Mouse (Mus musculus): ENCODE data around the gene Elac2. TPM values are rescaled to one million over a fixed set of nuclear protein-coding genes. Genes with fewer than 3 reads are reported as not detected.

Gene Elac2
- total RNA-seq, 2 experiments from 2014 or later, result 19.7 to 19.8 TPM

- Histone ChIP-seq H3K4me3 (no peak overlapping the region), H3K27ac (no peak overlapping the region)
- intact Hi-C loops (cut with DNase I), result no loop called here
- no peak for TF ChIP-seq CTCF (IDR thresholded peaks at IDR 0.05)
- DNase-seq, result no peak
Observed at GRCm38 (mm10) chr11:65032221-65032620, 53.4 kb downstream of the Elac2 start.

- TF ChIP-seq CTCF (IDR thresholded peaks at IDR 0.05), result no peak
- DNase-seq, result no peak
- Histone ChIP-seq H3K27ac (no peak overlapping the region), H3K4me3 (no peak overlapping the region)
- intact Hi-C loops (cut with DNase I), result no loop called here
Observed at GRCm38 (mm10) chr11:65038996-65039395, 60.2 kb downstream of the Elac2 start.

DNA sequence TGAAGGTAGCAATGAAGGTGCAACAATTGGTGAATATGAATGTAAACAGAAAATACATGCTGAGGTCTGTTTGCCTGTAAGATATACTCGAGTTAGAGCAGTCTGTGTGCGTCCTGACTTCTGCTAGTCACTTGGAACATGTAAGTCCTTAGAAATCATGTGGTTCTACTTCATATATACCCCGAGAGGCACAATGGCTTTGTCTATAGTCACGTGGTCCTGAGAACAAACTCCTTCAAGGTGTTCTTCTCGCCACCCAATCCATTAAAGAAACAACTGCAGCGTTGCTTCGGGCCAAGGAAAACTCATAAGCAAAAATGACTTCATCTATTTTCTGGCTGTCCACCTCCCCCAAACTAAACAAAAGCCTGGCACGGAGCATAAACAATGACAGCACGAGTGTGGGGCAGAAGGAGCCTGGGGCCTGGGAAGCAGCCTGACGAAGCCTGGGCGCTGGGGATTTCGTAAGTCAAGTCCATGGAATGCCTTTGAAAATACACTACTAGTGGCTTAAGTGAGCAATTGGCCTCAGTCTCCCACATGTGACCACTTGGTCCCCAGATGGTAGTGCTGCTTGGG lies 60.8 kb downstream of the Elac2 start:
- no peak for DNase-seq
- intact Hi-C loops (cut with DNase I), result no loop called here
- Histone ChIP-seq H3K4me3 (no peak overlapping the region), H3K27ac (no peak overlapping the region)
- no peak for TF ChIP-seq CTCF (IDR thresholded peaks at IDR 0.05)

- no peak for TF ChIP-seq CTCF (IDR thresholded peaks at IDR 0.05)
- no peak overlapping the region for H3K27ac ChIP-seq
- no peak for DNase-seq
- no peak overlapping the region for H3K4me3 ChIP-seq
- intact Hi-C loops (cut with DNase I), result no loop called here
Observed at GRCm38 (mm10) chr11:65040556-65040955, 61.7 kb downstream of the Elac2 start.

- no peak for DNase-seq
- Histone ChIP-seq H3K27ac (no peak overlapping the region), H3K4me3 (no peak overlapping the region)
- intact Hi-C loops (cut with DNase I), result no loop called here
- no peak for TF ChIP-seq CTCF (IDR thresholded peaks at IDR 0.05)
Observed at GRCm38 (mm10) chr11:65049090-65049489, 70.3 kb downstream of the Elac2 start.

GRCm38 (mm10) chr11:65050819-65051218 lies 72.0 kb downstream of the Elac2 start:
- no peak overlapping the region for H3K27ac ChIP-seq
- H3K4me3 ChIP-seq, result no peak overlapping the region
- intact Hi-C loops (cut with DNase I), result no loop called here
- no peak for TF ChIP-seq CTCF (IDR thresholded peaks at IDR 0.05)
- DNase-seq, result no peak

Other genes with a start within 250 kb of the Elac2 start
- gene 1700086D15Rik, start 180.9 kb downstream of the Elac2 start, total RNA-seq (2021), result under 1 TPM in 1 of 2 experiments, not detected in 1; 0.23 TPM
- gene Arhgap44, start 183.9 kb downstream of the Elac2 start, total RNA-seq (2021), result 10 to 100 TPM in 1 of 2 experiments, 1 to 10 TPM in 1; 8.5 to 11.7 TPM